Mouse (Mus musculus): ENCODE measurements at regions not wholly inside any gene's neighbourhood (a gene's known extent, or its start where the extent isn't known, plus 50 kb on each side); places are given as distances from the start of the nearest gene placed in this dataset.

- Histone ChIP-seq H3K79me2 (replicated peaks; ENCODE audit: control insufficient read depth, insufficient read depth, low read length) (no peaks in the 10 kb centered on the region), H3K36me3 (ENCODE audit: control insufficient read depth, insufficient read depth, low read length) (no peaks in the 10 kb centered on the region), H3K27me3 (ENCODE audit: control insufficient read depth, insufficient read depth, low read length) (no peaks in the 10 kb centered on the region), H3K27ac (no peak overlapping the region), H3K9ac (ENCODE audit: low read depth, low read length) (no peak overlapping the region), H3K4me3 (no peak overlapping the region), H3K4me1 (ENCODE audit: control insufficient read depth, insufficient read depth, low read length) (peaks cover 4% of the 10 kb centered on the region)
- DNase-seq: no peak
- WGBS: 89% methylated on average over 2 of the region's 2 CpGs
- TF ChIP-seq EP300 (IDR thresholded peaks at IDR 0.05; ENCODE audit: insufficient read depth, low read depth, low read length): no peak
- TF ChIP-seq CTCF (IDR thresholded peaks at IDR 0.05): no peak
- no peak for TF ChIP-seq POLR2A (IDR thresholded peaks at IDR 0.05; ENCODE audit: insufficient read depth, low read depth, low read length)
- intact Hi-C loops (cut with DNase I): no loop called here
These were observed 213.7 kb upstream of the Camk1g start for GRCm38 (mm10) chr1:193583791-193584190.

- no peak for DNase-seq
- Histone ChIP-seq H3K27ac (no peak overlapping the region), H3K79me2 (replicated peaks; ENCODE audit: control insufficient read depth, insufficient read depth, low read length) (no peaks in the 10 kb centered on the region), H3K27me3 (ENCODE audit: control insufficient read depth, insufficient read depth, low read length) (no peaks in the 10 kb centered on the region), H3K4me1 (ENCODE audit: control insufficient read depth, insufficient read depth, low read length) (peaks cover 2% of the 10 kb centered on the region; the same call in 1 of the 2 replicates), H3K36me3 (ENCODE audit: control insufficient read depth, insufficient read depth, low read length) (no peaks in the 10 kb centered on the region), H3K4me3 (no peak overlapping the region), H3K9ac (ENCODE audit: low read depth, low read length) (no peak overlapping the region)
- 66% methylated on average over 4 of the region's 4 CpGs for WGBS
- TF ChIP-seq CTCF (IDR thresholded peaks at IDR 0.05) (no peak), POLR2A (IDR thresholded peaks at IDR 0.05; ENCODE audit: insufficient read depth, low read depth, low read length) (no peak), EP300 (IDR thresholded peaks at IDR 0.05; ENCODE audit: insufficient read depth, low read depth, low read length) (no peak)
- intact Hi-C loops (cut with DNase I): no loop called here
These were observed 210.3 kb upstream of the Camk1g start for GRCm38 (mm10) chr1:193580393-193580792.

- Histone ChIP-seq H3K27ac (no peak overlapping the region), H3K4me1 (ENCODE audit: control insufficient read depth, insufficient read depth, low read length) (peaks cover 2% of the 10 kb centered on the region; the same call in 1 of the 2 replicates), H3K36me3 (ENCODE audit: control insufficient read depth, insufficient read depth, low read length) (no peaks in the 10 kb centered on the region), H3K9ac (ENCODE audit: low read depth, low read length) (no peak overlapping the region), H3K79me2 (replicated peaks; ENCODE audit: control insufficient read depth, insufficient read depth, low read length) (no peaks in the 10 kb centered on the region), H3K27me3 (ENCODE audit: control insufficient read depth, insufficient read depth, low read length) (no peaks in the 10 kb centered on the region), H3K4me3 (no peak overlapping the region)
- DNase-seq: no peak
- intact Hi-C loops (cut with DNase I): loop anchor here (5.0 kb wide), 3 partner anchors 68 to 643 kb away; no protein-coding TSS in a partner anchor
- WGBS: 77% methylated on average over 3 of the region's 3 CpGs
- no peak for TF ChIP-seq CTCF (IDR thresholded peaks at IDR 0.05)
- no peak for TF ChIP-seq POLR2A (IDR thresholded peaks at IDR 0.05; ENCODE audit: insufficient read depth, low read depth, low read length)
- TF ChIP-seq EP300 (IDR thresholded peaks at IDR 0.05; ENCODE audit: insufficient read depth, low read depth, low read length): no peak
These were observed 209.6 kb upstream of the Camk1g start for GRCm38 (mm10) chr1:193579671-193580070.

- intact Hi-C loops (cut with DNase I): loop anchor here (5.0 kb wide), 3 partner anchors 69 to 644 kb away; no protein-coding TSS in a partner anchor
- DNase-seq: peak in 1 of 2 experiments; percentile 29
- H3K79me2 ChIP-seq (replicated peaks; ENCODE audit: control insufficient read depth, insufficient read depth, low read length): no peaks in the 10 kb centered on the region
These were observed 208.6 kb upstream of the Camk1g start for GRCm38 (mm10) chr1:193578661-193579175.

GRCm38 (mm10) chr1:193577821-193578220, 207.7 kb upstream of the Camk1g start:
- no peak for TF ChIP-seq POLR2A (IDR thresholded peaks at IDR 0.05; ENCODE audit: insufficient read depth, low read depth, low read length)
- TF ChIP-seq CTCF (IDR thresholded peaks at IDR 0.05): no peak
- TF ChIP-seq EP300 (IDR thresholded peaks at IDR 0.05; ENCODE audit: insufficient read depth, low read depth, low read length): no peak
- Histone ChIP-seq H3K36me3 (ENCODE audit: control insufficient read depth, insufficient read depth, low read length) (no peaks in the 10 kb centered on the region), H3K4me3 (no peak overlapping the region), H3K4me1 (ENCODE audit: control insufficient read depth, insufficient read depth, low read length) (peaks cover 2% of the 10 kb centered on the region; the same call in 1 of the 2 replicates), H3K27ac (no peak overlapping the region; the same call in 1 of the 2 replicates), H3K9ac (ENCODE audit: low read depth, low read length) (no peak overlapping the region), H3K79me2 (replicated peaks; ENCODE audit: control insufficient read depth, insufficient read depth, low read length) (no peaks in the 10 kb centered on the region), H3K27me3 (ENCODE audit: control insufficient read depth, insufficient read depth, low read length) (no peaks in the 10 kb centered on the region)
- intact Hi-C loops (cut with DNase I): loop anchor here (2.0 to 5.0 kb wide), 4 partner anchors 69 to 644 kb away; no protein-coding TSS in a partner anchor
- no peak for DNase-seq
- WGBS: 58% methylated on average over 2 of the region's 2 CpGs

More at GRCm38 (mm10) chr1:193578661-193579175, 208.6 kb upstream of the Camk1g start:
- no peak overlapping the region for H3K9ac ChIP-seq (ENCODE audit: low read depth, low read length)
- TF ChIP-seq POLR2A (IDR thresholded peaks at IDR 0.05; ENCODE audit: insufficient read depth, low read depth, low read length): no peak
- TF ChIP-seq EP300 (IDR thresholded peaks at IDR 0.05; ENCODE audit: insufficient read depth, low read depth, low read length): no peak
- no peak for TF ChIP-seq CTCF (IDR thresholded peaks at IDR 0.05)
- 56% methylated on average over 2 of the region's 2 CpGs for WGBS
- H3K4me1 ChIP-seq (ENCODE audit: control insufficient read depth, insufficient read depth, low read length): peaks cover 2% of the 10 kb centered on the region; the same call in 1 of the 2 replicates
- no peaks in the 10 kb centered on the region for H3K36me3 ChIP-seq (ENCODE audit: control insufficient read depth, insufficient read depth, low read length)
- no peak overlapping the region; the same call in none of the 2 replicates for H3K27ac ChIP-seq
- H3K4me3 ChIP-seq: no peak overlapping the region
- H3K27me3 ChIP-seq (ENCODE audit: control insufficient read depth, insufficient read depth, low read length): no peaks in the 10 kb centered on the region

GRCm38 (mm10) chr1:193575986-193576713, 206.1 kb upstream of the Camk1g start:
- Histone ChIP-seq H3K27ac (no peak overlapping the region), H3K79me2 (replicated peaks; ENCODE audit: control insufficient read depth, insufficient read depth, low read length) (no peaks in the 10 kb centered on the region), H3K27me3 (ENCODE audit: control insufficient read depth, insufficient read depth, low read length) (no peaks in the 10 kb centered on the region), H3K9ac (ENCODE audit: low read depth, low read length) (no peak overlapping the region), H3K4me3 (no peak overlapping the region), H3K4me1 (ENCODE audit: control insufficient read depth, insufficient read depth, low read length) (peaks cover 2% of the 10 kb centered on the region; the same call in 1 of the 2 replicates), H3K36me3 (ENCODE audit: control insufficient read depth, insufficient read depth, low read length) (no peaks in the 10 kb centered on the region)
- TF ChIP-seq POLR2A (IDR thresholded peaks at IDR 0.05; ENCODE audit: insufficient read depth, low read depth, low read length) (no peak), CTCF (IDR thresholded peaks at IDR 0.05) (peak; percentile 93), EP300 (IDR thresholded peaks at IDR 0.05; ENCODE audit: insufficient read depth, low read depth, low read length) (0 out of 2 replicates have a peak, but pooled peaks have one; percentile 36)
- intact Hi-C loops (cut with DNase I): loop anchor here (2.0 to 5.0 kb wide), 4 partner anchors 71 to 646 kb away; no protein-coding TSS in a partner anchor
- 3% methylated on average over 12 of the region's 12 CpGs for WGBS
- DNase-seq: peak; percentile 66 to 71
